8 mouse cellular contexts compared by ENCODE assay signal in the genomic region with DNA sequence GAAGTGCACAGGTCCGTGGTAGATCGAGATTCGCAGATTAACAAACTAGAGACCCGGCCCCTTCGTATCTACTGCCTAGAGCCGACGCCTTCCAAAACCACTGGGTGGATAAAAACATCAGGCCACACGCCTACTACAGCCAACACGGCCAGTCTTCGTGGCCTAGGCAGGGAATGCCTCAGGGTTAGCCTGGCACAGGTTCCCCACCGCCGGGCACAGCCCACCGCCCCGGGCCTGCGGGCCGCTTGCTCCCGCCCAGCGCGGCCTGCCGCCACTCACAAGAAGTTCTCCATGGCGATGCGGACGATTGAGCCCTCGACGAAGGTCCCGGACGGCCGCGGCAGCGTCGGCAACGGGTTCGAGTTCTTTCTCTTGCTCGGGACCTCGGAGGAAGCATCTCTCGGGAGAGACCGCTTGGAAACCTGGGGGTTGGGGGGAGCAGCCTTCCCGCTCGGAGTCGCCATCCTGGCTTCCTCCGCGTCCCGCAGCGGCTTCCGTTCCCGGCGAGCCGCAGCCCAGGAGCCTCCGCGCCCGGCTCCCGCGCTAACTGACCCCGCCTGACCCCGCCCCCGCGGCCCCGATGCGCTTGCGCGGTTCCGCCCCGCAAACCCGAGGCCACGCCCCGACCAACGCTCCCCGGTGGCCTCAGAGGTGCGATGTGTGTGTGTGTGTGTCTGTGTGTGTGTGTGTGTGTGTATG. TPM values are rescaled to one million over a fixed set of nuclear protein-coding genes. Genes with fewer than 3 reads are reported as not detected.
DNase-seq lines count a peak whose midpoint lies in the region; ATAC-seq and TF ChIP-seq lines count a peak whose summit lies in the region.

Gene Smc5, minus strand, starts transcription at position 543 of the 699 bp plus-strand sequence.

- peak within 1 kb of the TSS; percentile 97 for H3K27ac ChIP-seq in hindbrain, embryonic 10.5 days
- H3K27ac ChIP-seq in lung, embryonic 16.5 days (ENCODE audit: low read length) = peak within 1 kb of the TSS; percentile 74
- no peak within 1 kb of the TSS; the same call in 1 of the 2 replicates for H3K27ac ChIP-seq in thymus, adult 2 months (ENCODE audit: control insufficient read depth, insufficient read depth, low read length)

- DNase-seq in Muller cell, postnatal 12 days (ENCODE audit: inconsistent ontology term) = peak; percentile 92
- DNase-seq in cerebellum, adult 9-10 months = peak; percentile 89
- peak; percentile 88 for DNase-seq in hindbrain, embryonic 10.5 days (ENCODE audit: low spot score)
- peak; percentile 83 for DNase-seq in layer of hippocampus, adult 9-11 months
- DNase-seq in ovary, adult 18-20 months (ENCODE audit: low spot score) = peak; percentile 79
- peak; percentile 96 for DNase-seq in thymus, adult 2 months

- peaks cover 15% of the 10 kb centered on the region for H3K4me1 ChIP-seq in hindbrain, embryonic 10.5 days (replicated peaks)
- peaks cover 8% of the 10 kb centered on the region for H3K4me1 ChIP-seq in lung, embryonic 16.5 days (replicated peaks; ENCODE audit: control insufficient read depth, insufficient read depth, low read length)
- peaks cover 4% of the 10 kb centered on the region; the same call in 1 of the 2 replicates for H3K4me1 ChIP-seq in thymus, adult 2 months (replicated peaks; ENCODE audit: control insufficient read depth, insufficient read depth, low read length)

- H3K9me3 ChIP-seq in hindbrain, embryonic 10.5 days = no peaks in the 10 kb centered on the region
- H3K9me3 ChIP-seq in lung, embryonic 16.5 days (ENCODE audit: control insufficient read depth, low read length) = no peaks in the 10 kb centered on the region

- under 1% methylated on average over 69 of the region's 69 CpGs for WGBS in hindbrain, embryonic 10.5 days
- WGBS in lung, embryonic 16.5 days = under 1% methylated on average over 69 of the region's 69 CpGs
- WGBS in thymus, adult 2 months = under 1% methylated on average over 68 of the region's 69 CpGs

- H3K4me2 ChIP-seq in lung, embryonic 16.5 days (ENCODE audit: low read depth, low read length) = peak within 1 kb of the TSS; percentile 56

- peaks cover 17% of the 10 kb centered on the region for H3K36me3 ChIP-seq in hindbrain, embryonic 10.5 days
- H3K36me3 ChIP-seq in lung, embryonic 16.5 days (ENCODE audit: control insufficient read depth, insufficient read depth, low read length) = peaks cover 3% of the 10 kb centered on the region
- H3K36me3 ChIP-seq in thymus, adult 2 months (ENCODE audit: control insufficient read depth, insufficient read depth, low read length) = peaks cover under 1% of the 10 kb centered on the region; the same call in 1 of the 2 replicates

- peak; percentile 80 for ATAC-seq in frontal cortex, adult (ENCODE audit: low TSS enrichment)
- peak; percentile 97 for ATAC-seq in lung, embryonic 16.5 days (ENCODE audit: low read depth)

- peak within 1 kb of the TSS; percentile 92 for H3K4me3 ChIP-seq in hindbrain, embryonic 10.5 days
- H3K4me3 ChIP-seq in lung, embryonic 16.5 days (ENCODE audit: low read length) = peak within 1 kb of the TSS; percentile 77
- peak within 1 kb of the TSS; percentile 87 for H3K4me3 ChIP-seq in thymus, adult 2 months (ENCODE audit: control insufficient read depth, insufficient read depth, low read length)

- TF ChIP-seq POLR2A in thymus, adult 2 months (IDR thresholded peaks at IDR 0.05; ENCODE audit: control insufficient read depth, extremely low read depth, insufficient read depth, low read length, poor library complexity) = peak; percentile 73

- H3K27me3 ChIP-seq in hindbrain, embryonic 10.5 days (ENCODE audit: insufficient read depth, poor library complexity, severe bottlenecking) = no peaks in the 10 kb centered on the region
- H3K27me3 ChIP-seq in lung, embryonic 16.5 days (ENCODE audit: control insufficient read depth, insufficient read depth, low read depth, low read length) = no peaks in the 10 kb centered on the region
- no peaks in the 10 kb centered on the region for H3K27me3 ChIP-seq in thymus, adult 2 months (ENCODE audit: control insufficient read depth, insufficient read depth, low read length)

- no peak for TF ChIP-seq CTCF in thymus, adult 2 months (IDR thresholded peaks at IDR 0.05; ENCODE audit: borderline replicate concordance, control insufficient read depth, extremely low read depth, insufficient read depth, low read length, poor library complexity)

- peak within 1 kb of the TSS; percentile 89 for H3K9ac ChIP-seq in lung, embryonic 16.5 days (ENCODE audit: low read length)

RNA-seq across cellular contexts. Expression of gene Smc5, which starts in this region (rescaled TPM):
- 26.2 and 47.4 TPM in 2 replicates for polyA plus RNA-seq in hindbrain, embryonic 10.5 days (2016; fragmentation: Nextera tagmentation; extraction: Ambion mirVana)
- polyA plus RNA-seq in lung, embryonic 16.5 days (2015; fragmentation: Nextera tagmentation; extraction: Ambion mirVana) = 31.6 and 32.6 TPM in 2 replicates
- polyA plus RNA-seq in thymus, adult 2 months (2012; rRNA removed) = 13.4 and 17.6 TPM in 2 replicates
